Mouse (Mus musculus) intestine, postnatal 0 days (tissue): ENCODE measurements around the gene Tmed9. TPM values are rescaled to one million over a fixed set of nuclear protein-coding genes. Genes with fewer than 3 reads are reported as not detected.
"Not testable (repeated sequence)": the region's sequence is repeated elsewhere in the genome, so short reads cannot be mapped to it uniquely, and the experiment has no call there.

Source experiments
- ATAC-seq: fragments of 200-750 bp; cut with Nextera tagmentation; 2 replicates; pipeline ENCODE4 v1.8.0; 2017; ENCODE audit warnings: mild to moderate bottlenecking, moderate TSS enrichment, moderate library complexity
- H3K27ac ChIP-seq: fragments of 300-500 bp; sonication (generic); 2 replicates; pipeline ENCODE4 v1.5.1; 2014; ENCODE audit warnings: mild to moderate bottlenecking, low read depth, low read length, moderate library complexity
- H3K27me3 ChIP-seq: fragments of 300-500 bp; sonication (generic); replicated peaks from 2 replicates; pipeline ENCODE4 v1.6.1; 2014; ENCODE audit warnings: low read length, mixed read lengths; ENCODE audit not compliant: control insufficient read depth, insufficient read depth
- H3K36me3 ChIP-seq: fragments of 300-500 bp; sonication (generic); 2 replicates; pipeline ENCODE4 v1.6.1; 2014; ENCODE audit warnings: mild to moderate bottlenecking, moderate library complexity; ENCODE audit not compliant: control insufficient read depth, insufficient read depth
- H3K4me1 ChIP-seq: fragments of 300-500 bp; sonication (generic); replicated peaks from 2 replicates; pipeline ENCODE4 v1.6.1; 2014; ENCODE audit warnings: antibody characterized with exemption, low read length, mixed read lengths; ENCODE audit not compliant: control insufficient read depth, insufficient read depth
- H3K4me2 ChIP-seq: fragments of 300-500 bp; sonication (generic); replicated peaks from 2 replicates; pipeline ENCODE4 v1.6.1; 2014; ENCODE audit warnings: low read depth, mild to moderate bottlenecking, moderate library complexity
- H3K4me3 ChIP-seq: fragments of 300-500 bp; sonication (generic); 2 replicates; pipeline ENCODE4 v1.5.1; 2014; ENCODE audit warnings: low read depth, low read length
- H3K9ac ChIP-seq: fragments of 300-500 bp; sonication (generic); 2 replicates; pipeline ENCODE4 v1.6.1; 2014; ENCODE audit warnings: mild to moderate bottlenecking, low read depth, low read length
- H3K9me3 ChIP-seq: fragments of 300-500 bp; sonication (generic); 2 replicates; pipeline ENCODE4 v1.6.1; 2016; ENCODE audit warnings: mixed run types; ENCODE audit not compliant: control insufficient read depth
- CTCF ChIP-seq: sonication (generic); IDR thresholded peaks from 2 replicates; pipeline ENCODE4 v1.5.1; 2016; ENCODE audit warnings: low read depth, mild to moderate bottlenecking, control low read depth, antibody characterized with exemption, moderate library complexity
- WGBS: fragments of 180-500 bp; shearing (Covaris S2); extraction: QIAGEN DNeasy Blood & Tissue Kit; methylation state at CpG from one replicate; pipeline ENCODE4 v1.1.7; 2014; 5-methylcytosine and 5-hydroxymethylcytosine counted together
- polyA plus RNA-seq: library from polyadenylated mRNA; unstranded; fragments of >200 nt; fragmentation: Nextera tagmentation; extraction: Ambion mirVana; gene quantifications from 2 replicates; pipeline ENCODE4 v1.2.1, GENCODE M21; 2015

Tmed9 gene
- polyA plus RNA-seq, 1 experiment from 2014 or later: 63.3 TPM

DNA sequence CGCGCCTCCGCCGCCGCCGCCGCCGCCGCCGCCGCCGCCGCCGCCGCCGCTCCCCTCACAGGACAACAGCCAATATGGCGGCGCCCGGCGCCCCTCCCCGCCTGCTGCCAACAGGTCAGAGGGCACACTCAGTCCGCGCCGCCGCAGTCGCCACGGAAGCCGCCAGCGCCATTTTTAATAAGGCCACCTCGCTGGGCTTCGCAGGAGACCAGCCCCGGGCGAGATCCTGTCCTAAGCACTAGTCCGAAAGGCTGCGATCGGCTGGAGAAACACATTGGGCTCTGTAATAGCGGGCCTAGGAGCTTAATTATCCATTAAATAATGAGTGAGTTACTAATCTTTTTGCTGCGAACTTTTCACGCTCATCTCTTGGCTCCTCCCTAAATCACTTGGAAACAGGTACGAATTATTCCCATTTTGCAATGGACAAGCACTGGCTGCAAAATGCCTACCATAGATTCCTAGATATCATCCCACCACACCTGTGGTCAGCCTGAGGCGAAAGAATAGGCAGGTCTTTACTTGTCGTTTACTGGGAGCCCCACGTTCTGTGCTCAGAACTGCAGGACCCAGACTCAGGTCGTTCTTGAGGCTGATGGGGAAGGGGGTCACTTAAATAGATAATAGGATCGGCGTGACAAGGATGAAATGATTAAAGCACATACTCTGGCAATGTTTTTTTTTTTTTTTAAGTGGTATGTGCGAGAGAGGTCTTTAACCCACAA is 2.3 kb upstream of the Tmed9 start, which contains the start of gene Fam193b:
Fam193b (minus strand) TSS at position 94 of the 725 bp plus-strand sequence.
- H3K4me3 ChIP-seq: peak within 1 kb of the TSS; percentile 93
- H3K4me2 ChIP-seq: peak within 1 kb of the TSS; percentile 89
- no peak for TF ChIP-seq CTCF
- H3K27me3 ChIP-seq: no peaks in the 10 kb centered on the region
- H3K4me1 ChIP-seq: no peaks in the 10 kb centered on the region
- peak; percentile 92 for ATAC-seq
- WGBS: 2% methylated on average over 40 of the region's 47 CpGs
- H3K9ac ChIP-seq: peak within 1 kb of the TSS; percentile 90
- H3K27ac ChIP-seq: peak within 1 kb of the TSS; percentile 77
- peaks cover 6% of the 10 kb centered on the region; the same call in 1 of the 2 replicates for H3K36me3 ChIP-seq
- no peaks in the 10 kb centered on the region for H3K9me3 ChIP-seq

DNA sequence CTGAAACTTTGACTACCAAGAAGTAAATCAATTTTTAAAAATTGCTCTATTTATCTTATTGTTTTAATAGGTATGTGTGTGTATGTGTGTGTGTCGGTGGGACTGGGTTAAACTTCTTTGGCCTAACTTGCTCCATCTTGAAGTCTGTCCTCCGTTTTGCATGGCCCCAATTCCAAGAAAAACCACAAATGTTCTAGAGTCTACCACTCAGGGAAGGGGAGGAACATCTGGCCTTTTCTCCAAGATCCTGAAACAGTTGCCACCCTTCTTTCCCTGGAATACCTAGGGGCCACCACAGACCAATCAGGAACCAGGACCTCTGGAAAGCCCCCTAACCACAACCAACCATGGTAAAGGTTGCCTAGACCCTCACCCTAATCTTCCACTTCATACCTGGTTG is 1.6 kb upstream of the Tmed9 start:
- Histone ChIP-seq H3K27ac (no peak overlapping the region), H3K4me2 (no peak overlapping the region), H3K27me3 (no peaks in the 10 kb centered on the region), H3K9me3 (no peaks in the 10 kb centered on the region), H3K9ac (no peak overlapping the region), H3K4me1 (no peaks in the 10 kb centered on the region), H3K4me3 (no peak overlapping the region), H3K36me3 (peaks cover 3% of the 10 kb centered on the region; the same call in 1 of the 2 replicates)
- 78% methylated on average over 2 of the region's 2 CpGs for WGBS
- ATAC-seq: no peak
- no peak for TF ChIP-seq CTCF

DNA sequence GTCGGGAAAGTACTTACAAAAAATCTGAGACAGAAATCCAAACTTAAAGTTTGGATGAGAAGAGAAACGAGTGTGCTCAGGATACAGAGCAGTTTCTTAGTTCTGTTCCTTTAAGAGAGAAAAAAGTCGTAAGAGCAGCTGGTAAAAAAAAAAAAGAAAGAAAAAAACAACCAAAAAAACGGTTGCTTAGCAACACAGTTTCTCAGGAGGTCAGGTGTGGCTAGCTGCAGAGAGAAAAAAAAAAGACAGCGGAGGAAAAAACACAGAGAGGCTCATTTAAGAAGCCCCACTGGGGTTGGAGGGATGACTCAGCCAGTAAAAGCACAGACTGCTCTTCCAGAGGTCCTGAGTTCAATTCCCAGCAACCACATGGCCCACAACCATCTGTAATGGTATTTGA is 789 bp downstream of the Tmed9 start:
- 70% methylated on average over 5 of the region's 5 CpGs for WGBS
- H3K27me3 ChIP-seq: no peaks in the 10 kb centered on the region
- ATAC-seq: no peak

DNA sequence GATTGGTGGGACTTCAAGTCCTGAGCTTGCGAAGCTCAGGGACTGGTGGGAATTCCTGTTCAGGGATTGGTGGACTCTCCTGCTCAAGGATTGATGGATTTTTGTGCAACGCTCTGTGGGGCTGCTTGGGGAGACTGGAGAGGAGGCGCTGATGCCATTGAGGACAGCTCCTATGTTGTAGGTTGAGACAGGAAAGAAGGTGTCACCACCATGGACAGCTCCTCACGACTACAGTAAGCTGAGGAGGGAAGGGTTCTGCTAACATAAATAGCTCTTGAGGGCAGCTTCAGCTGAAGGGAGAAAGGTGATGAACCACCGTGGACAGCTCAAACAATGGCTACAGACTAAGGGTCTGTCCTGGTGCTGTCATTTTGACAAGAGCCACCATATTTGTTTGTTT is 2.4 kb downstream of the Tmed9 start:
- Histone ChIP-seq H3K9me3 (peaks cover 2% of the 10 kb centered on the region; the same call in 1 of the 2 replicates), H3K36me3 (no peaks in the 10 kb centered on the region), H3K4me2 (no peak overlapping the region), H3K27me3 (no peaks in the 10 kb centered on the region), H3K27ac (no peak overlapping the region), H3K9ac (no peak overlapping the region), H3K4me3 (no peak overlapping the region), H3K4me1 (no peaks in the 10 kb centered on the region)
- ATAC-seq: no peak
- no peak for TF ChIP-seq CTCF
- WGBS: 50% methylated on average over 5 of the region's 5 CpGs

More for the DNA sequence above, 789 bp downstream of the Tmed9 start:
- Histone ChIP-seq H3K9ac (no peak overlapping the region), H3K9me3 (peaks cover 2% of the 10 kb centered on the region; the same call in 1 of the 2 replicates), H3K4me1 (no peaks in the 10 kb centered on the region), H3K4me3 (no peak overlapping the region), H3K36me3 (no peaks in the 10 kb centered on the region), H3K4me2 (no peak overlapping the region), H3K27ac (no peak overlapping the region)
- TF ChIP-seq CTCF: no peak

DNA sequence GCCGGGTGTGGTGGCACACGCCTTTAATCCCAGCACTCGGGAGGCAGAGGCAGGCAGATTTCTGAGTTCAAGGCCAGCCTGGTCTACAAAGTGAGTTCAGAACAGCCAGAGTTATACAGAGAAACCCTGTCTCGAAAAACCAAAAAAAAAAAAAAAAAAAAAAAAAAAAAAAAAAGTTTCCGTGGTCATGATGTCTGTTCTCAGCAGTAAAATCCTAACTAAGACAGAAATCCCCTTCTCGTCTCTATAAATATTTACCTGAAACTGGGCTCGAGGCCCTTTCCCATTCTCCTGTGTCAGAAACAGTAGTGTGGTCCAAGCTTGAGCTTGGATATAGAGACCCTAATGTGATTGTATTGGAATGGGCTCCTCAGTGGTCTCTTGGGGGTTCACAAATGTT is 3.3 kb downstream of the Tmed9 start:
- H3K4me1 ChIP-seq, H3K27ac ChIP-seq, H3K9me3 ChIP-seq, H3K9ac ChIP-seq, H3K36me3 ChIP-seq, H3K4me3 ChIP-seq, H3K27me3 ChIP-seq, H3K4me2 ChIP-seq, ATAC-seq: not testable (repeated sequence)
- WGBS: 78% methylated on average over 7 of the region's 7 CpGs

DNA sequence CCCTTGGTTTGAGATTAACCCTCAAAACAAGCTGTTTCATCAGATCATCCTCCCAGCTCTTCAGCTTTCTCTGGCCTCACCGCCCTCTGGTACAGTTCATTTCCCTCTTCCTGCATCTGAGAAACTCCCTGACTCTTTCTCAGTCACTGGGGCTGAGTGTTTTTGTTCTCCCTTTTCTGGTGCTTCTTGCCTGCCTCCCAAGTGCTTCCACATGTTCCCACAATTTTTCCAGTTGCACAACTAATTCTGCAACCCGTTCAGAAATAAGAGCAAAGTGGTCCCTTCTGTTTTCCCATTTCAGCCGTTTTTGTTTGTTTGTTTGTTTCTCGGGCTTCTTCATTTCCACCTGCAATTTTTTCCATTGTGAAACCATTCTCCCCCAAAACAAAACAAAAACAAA is 4.6 kb downstream of the Tmed9 start:
- no peak for TF ChIP-seq CTCF
- WGBS: 74% methylated on average over 4 of the region's 4 CpGs
- no peaks in the 10 kb centered on the region for H3K27me3 ChIP-seq
- H3K9me3 ChIP-seq: peaks cover 2% of the 10 kb centered on the region; the same call in 1 of the 2 replicates
- H3K4me3 ChIP-seq: no peak overlapping the region
- no peak for ATAC-seq
- H3K27ac ChIP-seq: no peak overlapping the region
- no peaks in the 10 kb centered on the region for H3K36me3 ChIP-seq
- H3K9ac ChIP-seq: no peak overlapping the region
- no peaks in the 10 kb centered on the region for H3K4me1 ChIP-seq
- H3K4me2 ChIP-seq: no peak overlapping the region
